16 mouse cellular contexts compared by ENCODE assay signal in genomic region chr16:17584555-17584954, GRCm38 (mm10). TPM values are rescaled to one million over a fixed set of nuclear protein-coding genes. Genes with fewer than 3 reads are reported as not detected.
"Had no signal": no experiment of that assay in that cellular context is flagged by ENCODE, and none has a peak within 500 bp of the region (broad histone marks: within the 10 kb centered on the region; RNA-seq: fewer than 3 reads in every experiment).

No protein-coding gene starts in this region.

- H3K27ac ChIP-seq: limb, embryonic 10.5 days; liver, embryonic 12.5 days; midbrain, embryonic 10.5 days; neural tube, embryonic 12.5 days had no signal

- DNase-seq: kidney, adult 18-20 months; kidney, postnatal 14 days; lung, embryonic 14.5 days; lung, postnatal 10 days; lung, postnatal 4 days; midbrain, embryonic 14.5 days; right cerebral cortex, postnatal 4 days; spleen, adult 18-20 months; thymus, postnatal 4 days had no signal

- H3K36me3 ChIP-seq: limb, embryonic 10.5 days; liver, embryonic 12.5 days; midbrain, embryonic 10.5 days; neural tube, embryonic 12.5 days had no signal

- H3K4me3 ChIP-seq: limb, embryonic 10.5 days; liver, embryonic 12.5 days; midbrain, embryonic 10.5 days; myocyte; neural tube, embryonic 12.5 days had no signal

- H3K27me3 ChIP-seq: liver, embryonic 12.5 days; neural tube, embryonic 12.5 days had no signal

- H3K4me1 ChIP-seq: limb, embryonic 10.5 days; liver, embryonic 12.5 days; midbrain, embryonic 10.5 days; neural tube, embryonic 12.5 days had no signal

RNA-seq across cellular contexts. Expression of gene P2rx6, which starts 22.9 kb away (rescaled TPM):
- total RNA-seq: megakaryocyte, adult 5-6 weeks; neutrophil, adult 5-6 weeks had no signal

RNA-seq across cellular contexts. Expression of gene Lrrc74b, which starts 23.5 kb away (rescaled TPM):
- total RNA-seq: megakaryocyte, adult 5-6 weeks; neutrophil, adult 5-6 weeks had no signal
- polyA plus RNA-seq: limb, embryonic 10.5 days; liver, embryonic 12.5 days had no signal
